Mouse (Mus musculus) kidney, postnatal 36 days (tissue): ENCODE results near the gene Pknox1.
A peak's percentile ranks its signal among the peaks of the same experiment; 100 is the strongest.

ENCODE experiments used
- DNase-seq, 2 experiments: peaks; one replicate each; pipeline ENCODE4 v3.0.0; 2021 to 2022; ENCODE audit warnings: mixed read lengths in 2 of 2

Gene Pknox1

GRCm38 (mm10) chr17:31655366-31655765, 90.8 kb downstream of the Pknox1 start:
- peak in 1 of 2 experiments; percentile 68 for DNase-seq

DNA sequence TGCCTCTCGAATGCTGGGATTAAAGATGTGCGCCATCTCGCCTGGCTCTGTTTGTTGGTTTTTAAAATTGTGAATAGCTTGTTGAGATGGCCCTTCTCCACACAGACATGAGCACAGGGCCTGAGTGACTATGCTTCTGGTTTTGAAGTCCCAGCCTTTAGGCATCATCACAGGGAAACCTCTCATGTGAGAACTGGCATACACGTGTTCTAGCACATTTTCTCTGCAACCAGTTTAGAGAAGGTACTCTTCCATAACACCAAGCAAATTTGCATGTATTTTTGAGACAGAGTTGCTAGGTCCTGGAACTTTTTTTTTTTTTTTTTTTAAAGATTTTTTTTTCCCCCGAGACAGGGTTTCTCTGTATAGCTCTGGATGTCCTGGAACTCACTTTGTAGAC, 92.1 kb downstream of the Pknox1 start:
- no peak for DNase-seq
